ENCODE assay signal across 7 mouse cellular contexts in genomic region chr2:120849449-120850423, GRCm38 (mm10). TPM values are rescaled to one million over a fixed set of nuclear protein-coding genes. Genes with fewer than 3 reads are reported as not detected.
DNase-seq lines count a peak whose midpoint lies in the region; TF ChIP-seq lines count a peak whose summit lies in the region.

Cdan1 (minus strand) TSS chr2:120850128.

- H3K9me3 ChIP-seq in erythroblast, embryonic 14.5 days (ENCODE audit: control insufficient read depth, low read length) = no peaks in the 10 kb centered on the region
- H3K9me3 ChIP-seq in megakaryocyte, embryonic 14.5 days = no peaks in the 10 kb centered on the region

- TF ChIP-seq POLR2A in bone marrow, adult 2 months (IDR thresholded peaks at IDR 0.05; ENCODE audit: borderline replicate concordance, control insufficient read depth, low read depth, low read length) = no peak

- intact Hi-C loops in heart, postnatal 25 days (cut with DNase I) = no loop called here

- no peak for TF ChIP-seq CTCF in bone marrow, adult 2 months (IDR thresholded peaks at IDR 0.05; ENCODE audit: control insufficient read depth, insufficient read depth, low read length)

- H3K27ac ChIP-seq in bone marrow, adult 2 months (ENCODE audit: control insufficient read depth, insufficient read depth, low read depth, low read length, poor library complexity) = 0 out of 2 replicates have a peak within 1 kb of the TSS, but pooled peaks have one; percentile 20

- H3K4me3 ChIP-seq in bone marrow, adult 2 months (replicated peaks; ENCODE audit: control insufficient read depth, low read depth, low read length) = peak within 1 kb of the TSS; percentile 64
- peak within 1 kb of the TSS; percentile 83 for H3K4me3 ChIP-seq in erythroblast, embryonic 14.5 days (replicated peaks)
- peak within 1 kb of the TSS; percentile 94 for H3K4me3 ChIP-seq in megakaryocyte, embryonic 14.5 days (replicated peaks)

- no peaks in the 10 kb centered on the region; the same call in 1 of the 2 replicates for H3K4me1 ChIP-seq in bone marrow, adult 2 months (ENCODE audit: control insufficient read depth, insufficient read depth, low read length)
- H3K4me1 ChIP-seq in erythroblast, embryonic 14.5 days (ENCODE audit: control insufficient read depth) = peaks cover 48% of the 10 kb centered on the region
- peaks cover 39% of the 10 kb centered on the region for H3K4me1 ChIP-seq in megakaryocyte, embryonic 14.5 days

- H3K27me3 ChIP-seq in erythroblast, embryonic 14.5 days (ENCODE audit: control insufficient read depth) = no peaks in the 10 kb centered on the region
- H3K27me3 ChIP-seq in megakaryocyte, embryonic 14.5 days (replicated peaks) = no peaks in the 10 kb centered on the region

- no peaks in the 10 kb centered on the region for H3K36me3 ChIP-seq in erythroblast, embryonic 14.5 days (ENCODE audit: control insufficient read depth)
- no peaks in the 10 kb centered on the region for H3K36me3 ChIP-seq in megakaryocyte, embryonic 14.5 days (replicated peaks; ENCODE audit: low read length)

- peak; percentile 27 for DNase-seq in MEL-GATA-1-ER (ENCODE audit: extremely low read depth, low read depth)
- DNase-seq in heart, postnatal 25 days (ENCODE audit: low spot score) = peak; percentile 19
- peak; percentile 32 to 42 for DNase-seq in left cerebral cortex, adult 8-10 months (ENCODE audit: low spot score in 2 of 2)
- peak; percentile 44 for DNase-seq in right cerebral cortex, postnatal 14 days

- WGBS in bone marrow, adult 2 months = 3% methylated on average over 60 of the region's 71 CpGs

RNA-seq across cellular contexts. Expression of gene Cdan1, which starts in this region (rescaled TPM):
- 17.6 and 25.6 TPM in 2 replicates for polyA plus RNA-seq in bone marrow, adult 2 months (2011; ENCODE audit: insufficient read depth, insufficient read length, low replicate concordance, missing spikeins)
- polyA plus RNA-seq in erythroblast, embryonic 14.5 days (2012) = 3.4 and 4.8 TPM in 2 replicates
- 10 to 100 TPM; 10.5 to 11.1 TPM for total RNA-seq in heart, postnatal 25 days (2021)
- 10 to 100 TPM; 23.6 to 33.2 (median 27.9) TPM for total RNA-seq in left cerebral cortex, adult 8-10 months (2022)
- 7.8 and 19.7 TPM in 2 replicates for polyA plus RNA-seq in megakaryocyte, embryonic 14.5 days (2012; ENCODE audit: insufficient read depth, low replicate concordance)

Comparison
In these comparisons a context has a peak if more than half of its experiments do, and no peak if none do; other contexts are left out.
1. Peak in every context shown above with its lines: DNase-seq, H3K4me3 ChIP-seq and H3K27ac ChIP-seq.